Mouse (Mus musculus): ENCODE measurements around the gene Abca12. TPM values are rescaled to one million over a fixed set of nuclear protein-coding genes. Genes with fewer than 3 reads are reported as not detected.

Gene Abca12
- polyA plus RNA-seq (2012; rRNA removed) = 0.08 and 0.11 TPM in 2 replicates

DNA sequence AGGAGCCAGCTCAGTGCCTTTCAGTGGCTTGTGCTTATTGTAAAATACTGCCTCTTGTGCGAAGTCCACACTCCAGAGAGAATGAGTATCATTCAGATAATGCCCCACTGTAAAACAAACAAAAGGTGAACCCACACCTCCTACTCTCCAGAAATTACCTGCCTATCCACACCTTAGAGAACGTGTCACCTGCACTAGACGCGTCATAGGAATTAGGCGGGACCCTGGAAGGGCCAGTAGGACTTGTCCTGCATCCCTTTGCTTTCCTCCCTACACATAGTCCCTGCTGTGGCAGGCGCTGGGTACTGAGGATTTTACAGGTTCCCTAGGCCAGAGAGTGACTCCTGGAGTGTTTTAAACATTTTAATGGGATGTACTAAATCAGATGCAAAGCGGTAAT is at the start of gene Abca12:
TSS of gene Abca12 (minus strand) at position 101 of the 400 bp plus-strand sequence.
- H3K27me3 ChIP-seq (ENCODE audit: control insufficient read depth, insufficient read depth, low read length) = no peaks in the 10 kb centered on the region
- TF ChIP-seq POLR2A (IDR thresholded peaks at IDR 0.05; ENCODE audit: control insufficient read depth, extremely low read depth, insufficient read depth, low read length, poor library complexity) = no peak
- TF ChIP-seq CTCF (IDR thresholded peaks at IDR 0.05; ENCODE audit: borderline replicate concordance, control insufficient read depth, extremely low read depth, insufficient read depth, low read length, poor library complexity) = no peak
- no peaks in the 10 kb centered on the region for H3K36me3 ChIP-seq (ENCODE audit: control insufficient read depth, insufficient read depth, low read length)
- 90% methylated on average over 7 of the region's 7 CpGs for WGBS
- no peak within 1 kb of the TSS for H3K27ac ChIP-seq (ENCODE audit: control insufficient read depth, insufficient read depth, low read length)
- no peaks in the 10 kb centered on the region for H3K4me1 ChIP-seq (replicated peaks; ENCODE audit: control insufficient read depth, insufficient read depth, low read length)
- no peak for DNase-seq
- no peak within 1 kb of the TSS for H3K4me3 ChIP-seq (ENCODE audit: control insufficient read depth, insufficient read depth, low read length)

DNA sequence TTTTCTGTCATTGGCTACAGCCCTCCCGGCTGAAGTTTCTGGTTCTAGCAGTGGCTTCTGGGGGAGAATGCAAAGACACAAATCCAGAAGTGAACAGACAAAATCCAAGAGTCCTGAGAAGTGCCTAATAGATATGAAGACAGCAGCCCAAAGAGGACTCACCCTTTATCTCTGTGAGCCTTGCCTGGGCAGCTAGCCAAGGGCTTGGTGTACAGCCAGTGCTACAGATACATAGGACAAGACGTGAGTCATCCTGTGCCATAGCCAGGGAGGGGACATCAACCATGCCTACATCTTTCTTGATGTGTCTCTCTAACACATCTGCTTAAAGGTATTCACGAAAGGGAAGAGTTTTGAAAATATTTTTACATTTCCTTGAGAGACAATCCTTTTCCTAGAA is 43.3 kb upstream of the Abca12 start:
- WGBS = 52% methylated on average over 3 of the region's 3 CpGs
- no peak overlapping the region for H3K4me3 ChIP-seq (ENCODE audit: control insufficient read depth, insufficient read depth, low read length)
- TF ChIP-seq POLR2A (IDR thresholded peaks at IDR 0.05; ENCODE audit: control insufficient read depth, extremely low read depth, insufficient read depth, low read length, poor library complexity) (no peak), CTCF (IDR thresholded peaks at IDR 0.05; ENCODE audit: borderline replicate concordance, control insufficient read depth, extremely low read depth, insufficient read depth, low read length, poor library complexity) (no peak)
- no peak for DNase-seq
- H3K27ac ChIP-seq (ENCODE audit: control insufficient read depth, insufficient read depth, low read length) = no peak overlapping the region
- no peaks in the 10 kb centered on the region for H3K4me1 ChIP-seq (replicated peaks; ENCODE audit: control insufficient read depth, insufficient read depth, low read length)
- no peaks in the 10 kb centered on the region for H3K36me3 ChIP-seq (ENCODE audit: control insufficient read depth, insufficient read depth, low read length)
- no peaks in the 10 kb centered on the region for H3K27me3 ChIP-seq (ENCODE audit: control insufficient read depth, insufficient read depth, low read length)

DNA sequence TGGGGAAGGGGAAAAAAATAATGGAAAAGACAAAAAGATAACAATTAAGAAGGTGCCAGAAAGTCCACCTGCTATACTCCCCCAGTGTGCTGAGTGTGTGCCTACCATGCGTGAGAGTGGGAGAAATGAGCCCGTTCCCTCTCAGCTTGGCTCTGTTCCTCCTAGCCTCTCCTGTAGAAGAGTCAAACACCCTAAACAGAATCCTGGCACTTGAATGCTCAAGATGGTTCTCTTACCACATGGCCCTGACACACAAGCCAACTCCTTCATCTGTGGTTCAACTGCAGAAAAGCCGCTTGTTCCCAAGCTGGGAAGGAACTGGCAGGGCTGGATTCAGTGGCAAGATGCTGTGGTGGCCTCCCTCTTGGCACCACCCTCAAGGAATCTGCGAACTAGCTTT is 32.7 kb upstream of the Abca12 start:
- H3K27ac ChIP-seq (ENCODE audit: control insufficient read depth, insufficient read depth, low read length) = no peak overlapping the region
- no peaks in the 10 kb centered on the region for H3K4me1 ChIP-seq (replicated peaks; ENCODE audit: control insufficient read depth, insufficient read depth, low read length)
- H3K4me3 ChIP-seq (ENCODE audit: control insufficient read depth, insufficient read depth, low read length) = no peak overlapping the region
- H3K27me3 ChIP-seq (ENCODE audit: control insufficient read depth, insufficient read depth, low read length) = no peaks in the 10 kb centered on the region
- no peak for DNase-seq
- TF ChIP-seq CTCF (IDR thresholded peaks at IDR 0.05; ENCODE audit: borderline replicate concordance, control insufficient read depth, extremely low read depth, insufficient read depth, low read length, poor library complexity) = no peak
- TF ChIP-seq POLR2A (IDR thresholded peaks at IDR 0.05; ENCODE audit: control insufficient read depth, extremely low read depth, insufficient read depth, low read length, poor library complexity) = no peak
- WGBS = 95% methylated on average over 4 of the region's 4 CpGs
- no peaks in the 10 kb centered on the region for H3K36me3 ChIP-seq (ENCODE audit: control insufficient read depth, insufficient read depth, low read length)

DNA sequence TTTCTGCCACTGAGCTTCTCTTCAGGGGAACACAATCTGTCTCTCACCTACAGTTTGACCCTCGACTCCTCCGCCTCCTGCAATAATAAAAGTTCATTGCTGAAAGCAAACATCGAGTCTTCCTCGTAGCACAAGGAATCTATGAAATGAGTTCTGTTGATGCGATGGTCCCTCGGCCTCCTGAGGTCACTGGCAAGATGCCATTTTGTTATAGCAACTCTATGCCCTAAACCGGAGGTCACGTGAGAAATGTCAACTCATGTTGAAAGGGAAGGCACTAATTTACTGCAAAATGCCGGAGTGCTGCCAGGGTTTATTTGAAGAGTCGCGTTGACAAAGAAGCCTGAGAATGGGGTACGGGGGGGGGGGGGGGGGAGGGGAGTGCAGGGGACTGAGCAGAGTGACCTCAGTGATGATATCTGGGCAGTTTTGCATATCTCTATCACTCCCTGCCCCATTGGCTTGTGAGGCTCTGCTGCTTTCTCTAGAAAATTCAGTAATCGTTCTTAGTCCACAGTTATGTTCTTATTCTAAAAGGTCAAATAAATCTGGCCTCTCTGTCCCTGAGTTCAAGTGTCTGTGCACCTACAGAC is 7.1 kb upstream of the Abca12 start:
- no peaks in the 10 kb centered on the region for H3K27me3 ChIP-seq (ENCODE audit: control insufficient read depth, insufficient read depth, low read length)
- TF ChIP-seq POLR2A (IDR thresholded peaks at IDR 0.05; ENCODE audit: control insufficient read depth, extremely low read depth, insufficient read depth, low read length, poor library complexity) = no peak
- TF ChIP-seq CTCF (IDR thresholded peaks at IDR 0.05; ENCODE audit: borderline replicate concordance, control insufficient read depth, extremely low read depth, insufficient read depth, low read length, poor library complexity) = no peak
- 87% methylated on average over 13 of the region's 13 CpGs for WGBS
- H3K4me3 ChIP-seq (ENCODE audit: control insufficient read depth, insufficient read depth, low read length) = no peak overlapping the region
- no peak overlapping the region for H3K27ac ChIP-seq (ENCODE audit: control insufficient read depth, insufficient read depth, low read length)
- no peak for DNase-seq
- no peaks in the 10 kb centered on the region for H3K36me3 ChIP-seq (ENCODE audit: control insufficient read depth, insufficient read depth, low read length)
- H3K4me1 ChIP-seq (replicated peaks; ENCODE audit: control insufficient read depth, insufficient read depth, low read length) = no peaks in the 10 kb centered on the region

DNA sequence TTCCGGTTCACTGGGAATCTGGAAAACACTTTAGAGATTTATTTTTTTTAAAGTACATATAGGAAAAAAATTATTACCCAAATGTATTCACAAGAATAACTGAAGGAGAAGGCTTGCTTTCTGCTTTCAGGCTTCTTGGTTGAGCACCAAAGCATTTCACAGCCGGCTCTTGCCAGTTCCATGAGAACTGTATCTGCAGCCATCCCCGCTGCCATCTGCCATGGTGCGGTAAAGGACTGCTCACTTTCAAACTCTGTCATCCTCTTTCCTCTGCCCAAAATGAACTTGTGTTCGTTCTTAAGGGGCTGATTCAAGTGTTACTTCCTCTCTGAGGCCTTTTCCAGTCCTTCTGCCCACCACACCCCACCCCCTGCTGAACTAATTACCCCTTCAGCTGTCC is 3.8 kb upstream of the Abca12 start:
- Histone ChIP-seq H3K36me3 (ENCODE audit: control insufficient read depth, insufficient read depth, low read length) (no peaks in the 10 kb centered on the region), H3K4me1 (replicated peaks; ENCODE audit: control insufficient read depth, insufficient read depth, low read length) (no peaks in the 10 kb centered on the region)

DNA sequence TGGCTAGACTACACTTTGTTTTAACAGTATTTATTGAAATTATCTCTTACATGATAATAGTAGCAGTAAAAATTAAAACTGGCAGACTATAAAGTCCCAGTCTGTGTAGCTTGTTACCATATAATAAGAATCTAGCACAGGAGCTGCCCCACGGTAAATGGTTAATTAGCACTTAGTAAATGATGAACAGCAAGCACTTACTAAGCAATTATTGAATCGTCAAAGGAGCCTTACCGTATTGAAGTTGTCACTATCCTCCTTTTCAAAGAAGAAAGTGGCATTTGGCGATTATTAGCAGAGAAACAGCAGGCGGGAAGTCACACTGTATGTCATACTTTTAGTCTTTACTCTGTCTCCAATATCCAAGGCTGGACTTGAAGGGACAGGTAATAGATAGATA is 3.2 kb upstream of the Abca12 start:
- Histone ChIP-seq H3K4me1 (replicated peaks; ENCODE audit: control insufficient read depth, insufficient read depth, low read length) (no peaks in the 10 kb centered on the region), H3K27me3 (ENCODE audit: control insufficient read depth, insufficient read depth, low read length) (no peaks in the 10 kb centered on the region), H3K36me3 (ENCODE audit: control insufficient read depth, insufficient read depth, low read length) (no peaks in the 10 kb centered on the region), H3K27ac (ENCODE audit: control insufficient read depth, insufficient read depth, low read length) (no peak overlapping the region), H3K4me3 (ENCODE audit: control insufficient read depth, insufficient read depth, low read length) (no peak overlapping the region)
- TF ChIP-seq CTCF (IDR thresholded peaks at IDR 0.05; ENCODE audit: borderline replicate concordance, control insufficient read depth, extremely low read depth, insufficient read depth, low read length, poor library complexity) = no peak
- no peak for TF ChIP-seq POLR2A (IDR thresholded peaks at IDR 0.05; ENCODE audit: control insufficient read depth, extremely low read depth, insufficient read depth, low read length, poor library complexity)
- no peak for DNase-seq
- 96% methylated on average over 5 of the region's 5 CpGs for WGBS

More for the DNA sequence above, 3.8 kb upstream of the Abca12 start:
- no peak overlapping the region for H3K4me3 ChIP-seq (ENCODE audit: control insufficient read depth, insufficient read depth, low read length)
- no peak overlapping the region for H3K27ac ChIP-seq (ENCODE audit: control insufficient read depth, insufficient read depth, low read length)
- H3K27me3 ChIP-seq (ENCODE audit: control insufficient read depth, insufficient read depth, low read length) = no peaks in the 10 kb centered on the region
- no peak for DNase-seq
- TF ChIP-seq CTCF (IDR thresholded peaks at IDR 0.05; ENCODE audit: borderline replicate concordance, control insufficient read depth, extremely low read depth, insufficient read depth, low read length, poor library complexity) (no peak), POLR2A (IDR thresholded peaks at IDR 0.05; ENCODE audit: control insufficient read depth, extremely low read depth, insufficient read depth, low read length, poor library complexity) (no peak)
- WGBS = 80% methylated on average over 5 of the region's 5 CpGs

DNA sequence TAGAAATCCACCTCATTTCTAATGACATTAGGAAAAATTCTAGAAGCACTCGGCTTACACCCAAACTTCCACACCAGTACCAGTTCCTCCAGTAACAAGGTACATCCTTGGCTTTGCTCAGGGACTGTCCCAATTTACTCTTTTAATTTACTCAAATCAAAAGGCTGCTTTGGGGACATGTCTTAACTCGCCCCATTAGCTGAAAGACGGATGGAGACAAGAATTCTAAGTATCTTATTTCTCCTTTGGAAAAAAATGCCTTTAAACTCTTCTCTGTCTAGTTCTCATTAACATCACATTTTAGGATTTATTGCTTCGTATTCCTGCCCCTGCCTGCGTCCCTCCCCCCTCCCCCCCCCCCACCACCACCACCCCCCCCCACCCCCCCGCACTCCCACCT is 626 bp downstream of the Abca12 start:
- WGBS = 85% methylated on average over 5 of the region's 6 CpGs
- DNase-seq = no peak
- no peaks in the 10 kb centered on the region for H3K27me3 ChIP-seq (ENCODE audit: control insufficient read depth, insufficient read depth, low read length)
- no peaks in the 10 kb centered on the region for H3K36me3 ChIP-seq (ENCODE audit: control insufficient read depth, insufficient read depth, low read length)
- TF ChIP-seq CTCF (IDR thresholded peaks at IDR 0.05; ENCODE audit: borderline replicate concordance, control insufficient read depth, extremely low read depth, insufficient read depth, low read length, poor library complexity) (no peak), POLR2A (IDR thresholded peaks at IDR 0.05; ENCODE audit: control insufficient read depth, extremely low read depth, insufficient read depth, low read length, poor library complexity) (no peak)
- H3K4me1 ChIP-seq (replicated peaks; ENCODE audit: control insufficient read depth, insufficient read depth, low read length) = no peaks in the 10 kb centered on the region
- no peak overlapping the region for H3K27ac ChIP-seq (ENCODE audit: control insufficient read depth, insufficient read depth, low read length)
- H3K4me3 ChIP-seq (ENCODE audit: control insufficient read depth, insufficient read depth, low read length) = no peak overlapping the region

All from thymus, adult 2 months (tissue).